Mouse (Mus musculus): Measurements from ENCODE around the gene Mtcp1. TPM values are rescaled to one million over a fixed set of nuclear protein-coding genes. Genes with fewer than 3 reads are reported as not detected.

Gene Mtcp1
- total RNA-seq (2022) = 1 to 10 TPM; 7.4 to 8.0 (median 7.8) TPM

DNA sequence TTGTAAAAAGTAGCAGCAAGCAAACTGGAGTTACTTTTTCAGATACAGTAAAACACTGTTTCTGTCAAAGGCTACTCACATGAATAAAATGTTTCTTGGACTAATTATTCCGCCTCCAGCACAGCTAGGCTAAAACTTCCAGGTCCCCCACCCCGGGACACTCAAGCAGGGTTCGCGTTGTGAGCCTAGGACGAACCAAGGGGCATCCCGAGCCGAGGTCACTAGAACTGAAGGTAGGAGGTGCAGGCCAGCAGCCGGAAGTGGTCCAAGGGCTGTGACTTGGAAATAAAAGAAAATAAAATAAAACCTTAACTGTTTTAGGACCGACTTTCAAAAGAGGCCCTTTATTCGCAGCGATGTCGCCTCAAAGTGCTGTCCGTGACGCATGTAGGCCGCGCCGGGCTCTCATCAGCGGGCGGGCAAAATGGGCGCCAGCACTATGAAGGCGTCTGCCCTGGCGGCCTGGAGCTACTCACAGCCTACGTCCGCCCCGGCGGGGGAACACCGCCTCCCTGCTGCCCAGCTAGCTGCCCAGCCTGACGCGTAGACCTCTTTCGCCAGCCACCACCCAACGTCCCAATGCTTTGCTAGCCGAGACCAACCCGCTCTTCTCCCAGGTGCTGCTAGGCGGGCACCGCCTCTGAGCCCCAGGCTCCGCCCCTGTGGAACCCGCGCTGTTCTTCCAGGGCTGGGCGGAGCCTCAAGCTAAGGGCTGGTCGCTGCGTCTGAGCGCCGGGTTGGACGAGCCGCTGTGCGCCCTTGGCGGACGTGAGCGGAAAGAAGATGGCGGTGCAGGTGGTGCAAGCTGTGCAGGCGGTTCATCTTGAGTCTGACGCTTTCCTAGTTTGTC is at the start of gene Mtcp1, which contains the start of the genes Cmc4 and Brcc3:
Gene Mtcp1, minus strand, starts transcription at position 653 of the 850 bp plus-strand sequence.
Gene Cmc4, minus strand, starts transcription at position 649 of the 850 bp plus-strand sequence.
Gene Brcc3, plus strand, starts transcription at position 693 of the 850 bp plus-strand sequence.
- peak; percentile 67 to 82 for DNase-seq (ENCODE audit: low spot score in 2 of 2)

DNA sequence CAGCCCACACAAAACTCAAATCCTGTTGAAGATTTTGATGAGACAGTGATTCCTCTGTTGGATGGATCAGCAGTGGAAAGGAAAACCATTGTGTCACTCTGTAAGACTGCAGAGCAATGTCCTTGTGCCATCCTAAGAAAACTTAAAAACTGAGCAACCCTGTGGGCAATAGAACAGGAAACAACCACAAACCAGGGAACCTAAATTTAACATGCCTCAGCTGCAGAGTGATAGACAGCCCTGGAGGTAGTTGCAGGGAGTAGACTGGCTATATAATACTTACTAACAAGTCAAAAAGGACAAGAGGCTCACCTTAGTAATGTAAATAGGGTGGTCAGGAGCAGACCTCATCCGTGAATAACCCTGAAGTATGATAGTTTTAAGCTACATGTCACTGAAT is 38.2 kb upstream of the Mtcp1 start:
- DNase-seq (ENCODE audit: low spot score in 2 of 2) = no peak

DNA sequence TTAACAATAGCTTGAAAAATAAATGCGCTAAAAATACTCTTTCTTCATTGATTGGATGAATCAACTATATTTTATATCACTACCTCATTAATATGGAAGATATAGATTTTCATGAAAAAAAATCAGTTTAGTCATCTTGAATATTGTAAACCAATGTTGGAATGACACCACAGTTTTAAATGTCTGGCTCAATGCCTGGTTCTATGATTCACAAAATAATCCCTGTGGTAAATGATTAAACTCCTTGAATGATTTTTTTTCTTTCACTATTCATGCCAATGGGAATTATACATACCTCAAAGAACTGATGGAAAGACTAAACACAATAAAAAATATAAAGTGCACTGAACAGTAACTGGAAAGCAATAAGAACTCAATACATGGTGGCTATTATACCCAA is 6.7 kb downstream of the Mtcp1 start:
- no peak for DNase-seq (ENCODE audit: low spot score in 2 of 2)

DNA sequence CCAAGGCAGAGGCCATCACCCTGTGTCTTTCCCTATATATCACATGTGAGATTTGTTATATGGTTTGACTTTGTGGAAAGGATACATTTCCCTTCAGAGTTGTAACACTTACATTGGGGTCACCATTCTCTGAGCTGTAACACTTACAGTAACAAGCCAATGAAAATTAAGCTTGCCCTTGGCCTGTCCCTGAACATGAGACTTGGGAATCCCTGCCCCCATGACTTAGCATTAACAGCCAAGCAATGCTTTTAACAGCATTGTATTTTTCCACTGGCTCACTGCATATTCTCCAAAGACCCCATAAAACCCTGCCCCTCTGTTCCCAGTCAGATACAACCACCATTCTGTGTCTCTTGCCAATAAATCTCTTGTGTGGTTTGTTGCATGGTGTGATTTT is 13.0 kb downstream of the Mtcp1 start:
- DNase-seq (ENCODE audit: low spot score in 2 of 2) = no peak

DNA sequence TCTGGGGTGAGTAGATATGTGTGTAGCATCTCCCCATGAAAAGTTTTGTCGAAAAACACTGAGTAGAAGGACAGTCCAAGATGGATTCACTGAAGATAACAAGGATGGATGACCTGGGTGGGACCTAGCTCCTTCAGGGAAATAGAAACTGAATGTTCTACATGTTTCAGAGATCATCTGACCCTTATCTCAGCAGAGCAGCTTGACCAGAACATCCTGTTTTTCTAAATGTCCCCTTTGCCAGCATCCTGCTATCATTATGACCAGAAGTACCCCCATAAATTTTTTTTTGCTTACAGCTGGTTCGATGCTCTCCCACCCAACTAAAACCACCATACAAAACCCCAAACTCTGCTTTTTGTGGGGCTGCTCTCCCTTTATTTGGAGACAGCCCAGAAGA is 13.7 kb downstream of the Mtcp1 start:
- no peak for DNase-seq (ENCODE audit: low spot score in 2 of 2)

DNA sequence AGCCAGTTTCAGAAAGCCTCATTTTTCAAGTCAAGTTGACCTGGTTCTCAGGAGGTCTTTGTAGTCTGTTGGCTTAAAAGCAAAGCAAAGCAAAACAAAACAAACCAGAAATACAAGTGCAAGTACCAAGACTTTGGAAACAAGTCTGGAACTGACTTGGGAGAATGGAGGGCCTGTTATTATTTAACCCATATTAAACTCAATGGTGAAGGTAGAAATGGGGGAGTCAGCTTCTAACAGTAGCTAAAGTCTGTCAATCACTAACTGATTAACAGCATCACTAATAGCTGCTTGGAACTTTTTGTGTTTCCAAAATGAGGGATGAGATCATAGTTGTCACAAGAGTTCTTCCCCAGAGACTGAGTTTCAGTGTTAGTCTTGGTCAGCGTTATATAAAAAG is 16.9 kb downstream of the Mtcp1 start:
- DNase-seq (ENCODE audit: low spot score in 2 of 2) = no peak

DNA sequence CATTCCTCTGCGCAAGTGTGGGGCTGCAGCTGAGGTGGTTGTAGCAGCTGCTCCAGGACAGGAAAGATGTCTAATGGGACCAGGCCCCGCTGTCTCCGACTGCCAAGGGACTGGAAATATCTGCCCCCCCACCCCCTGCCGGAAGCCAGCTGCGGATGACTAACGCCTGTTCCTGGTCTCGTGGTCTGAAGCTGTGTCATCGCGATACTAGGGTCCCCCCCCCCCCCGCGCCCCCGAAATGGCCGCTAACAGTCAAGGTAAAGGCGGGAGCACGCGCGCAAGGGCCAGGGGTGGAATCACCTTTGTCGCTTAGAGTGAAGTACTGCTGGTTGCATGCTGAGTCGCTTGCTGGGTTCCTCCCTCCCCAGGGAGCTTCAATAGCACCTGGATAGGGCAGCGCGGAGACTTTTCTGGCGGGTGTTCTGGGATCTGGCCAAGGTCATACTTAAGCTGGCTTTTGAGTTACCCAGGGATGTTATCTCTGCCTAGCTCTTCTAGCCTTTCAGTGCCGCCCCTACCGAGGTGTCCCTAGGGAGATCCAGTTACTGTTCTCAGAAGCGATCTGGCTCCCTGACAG is 34.1 kb downstream of the Mtcp1 start, which contains the start of the genes Fundc2 and F8:
Gene Fundc2, plus strand, starts transcription at position 205 of the 577 bp plus-strand sequence.
Gene F8, minus strand, starts transcription at position 421 of the 577 bp plus-strand sequence.
- DNase-seq (ENCODE audit: low spot score in 2 of 2) = peak; percentile 18 to 48

DNA sequence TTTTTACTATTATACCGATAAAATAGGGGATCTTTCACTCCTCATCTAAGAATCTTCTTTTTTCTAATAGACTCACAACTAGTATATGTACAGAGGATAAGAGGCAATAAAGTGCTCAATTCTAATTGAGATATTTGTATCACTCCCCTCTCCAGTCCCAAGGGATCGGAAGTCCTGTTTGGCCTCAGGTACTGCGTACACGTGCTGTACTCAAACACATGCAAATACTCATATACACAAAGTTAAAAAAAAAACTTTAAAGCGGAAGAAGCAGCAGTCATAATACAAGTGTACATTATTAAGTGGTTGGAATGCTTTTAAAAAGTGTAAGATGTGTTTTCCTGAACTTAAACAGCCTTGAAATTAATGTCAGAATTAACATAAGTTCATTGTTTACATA is 34.7 kb downstream of the Mtcp1 start:
- no peak for DNase-seq (ENCODE audit: low spot score in 2 of 2)

DNA sequence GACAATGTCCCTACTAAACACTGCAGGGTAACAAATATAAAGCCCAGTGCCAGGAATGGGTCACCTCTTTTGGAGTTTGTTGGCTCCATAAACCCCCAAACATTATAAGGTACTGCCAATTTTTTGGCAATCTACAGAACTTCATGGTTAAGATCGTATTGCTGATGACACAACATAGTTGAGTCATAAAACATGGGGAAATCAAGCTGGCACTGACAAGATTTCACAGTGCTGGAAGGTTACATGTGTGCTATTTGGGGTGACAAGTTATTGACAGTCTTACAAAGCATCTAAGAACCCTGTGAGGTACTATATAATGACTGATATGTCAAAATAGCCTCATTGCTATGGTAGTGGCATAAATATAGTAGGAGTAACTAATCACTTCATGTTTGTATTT is 35.2 kb downstream of the Mtcp1 start:
- DNase-seq (ENCODE audit: low spot score in 2 of 2) = no peak

DNA sequence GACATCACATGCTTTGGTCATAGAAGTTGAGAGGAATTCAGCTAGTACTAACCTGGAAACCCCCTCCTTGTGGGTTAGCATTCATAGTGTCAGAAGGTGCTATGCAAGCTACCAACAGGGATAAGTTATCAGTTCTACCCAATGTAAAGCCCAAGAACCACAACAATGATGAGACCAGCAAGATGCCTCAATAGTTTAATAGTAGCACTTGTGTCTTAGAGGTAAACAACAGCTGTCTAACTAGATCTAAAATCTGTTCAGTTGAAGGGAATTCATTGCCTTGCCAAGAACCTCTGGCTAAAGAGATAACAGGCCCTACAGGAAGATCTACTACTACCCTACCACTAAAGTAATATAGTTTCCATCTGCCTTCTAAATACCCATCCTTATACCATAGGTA is 39.6 kb downstream of the Mtcp1 start:
- DNase-seq (ENCODE audit: low spot score in 2 of 2) = no peak

DNA sequence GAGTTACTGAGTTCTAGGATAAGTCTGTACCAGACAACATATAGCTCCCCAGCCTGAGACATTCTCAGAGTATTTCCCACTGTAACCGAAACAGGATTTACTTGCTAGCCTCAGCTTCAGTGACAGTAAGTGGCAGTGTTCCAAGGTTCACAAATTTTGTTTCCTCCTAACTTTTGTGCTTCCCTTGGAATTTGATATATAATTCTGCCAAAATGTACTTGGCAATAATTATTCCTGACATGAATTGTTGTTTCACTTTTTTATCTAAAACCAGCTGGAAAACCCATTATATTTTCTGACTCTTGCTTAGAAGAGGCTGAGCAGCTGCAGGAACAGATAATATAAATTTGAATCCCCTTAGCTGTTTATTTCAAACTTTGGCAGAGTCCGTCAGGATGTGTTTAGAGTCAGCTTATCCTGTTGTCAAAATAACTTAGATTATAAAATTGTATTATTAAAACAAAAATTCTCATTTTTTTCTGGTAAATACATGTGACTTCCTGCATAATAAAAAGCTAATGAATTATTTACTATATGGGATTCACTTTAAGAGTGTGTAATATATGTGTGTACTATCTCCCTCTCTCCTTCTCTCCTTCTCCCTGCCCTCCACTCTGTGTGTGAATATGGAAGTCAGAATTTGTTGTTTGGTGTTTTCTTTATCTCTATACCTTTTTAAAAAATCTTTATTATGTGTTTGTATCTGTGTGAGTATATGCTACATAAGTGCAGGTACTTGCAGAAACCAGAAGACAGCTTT is 43.5 kb downstream of the Mtcp1 start:
- no peak for DNase-seq (ENCODE audit: low spot score in 2 of 2)

DNA sequence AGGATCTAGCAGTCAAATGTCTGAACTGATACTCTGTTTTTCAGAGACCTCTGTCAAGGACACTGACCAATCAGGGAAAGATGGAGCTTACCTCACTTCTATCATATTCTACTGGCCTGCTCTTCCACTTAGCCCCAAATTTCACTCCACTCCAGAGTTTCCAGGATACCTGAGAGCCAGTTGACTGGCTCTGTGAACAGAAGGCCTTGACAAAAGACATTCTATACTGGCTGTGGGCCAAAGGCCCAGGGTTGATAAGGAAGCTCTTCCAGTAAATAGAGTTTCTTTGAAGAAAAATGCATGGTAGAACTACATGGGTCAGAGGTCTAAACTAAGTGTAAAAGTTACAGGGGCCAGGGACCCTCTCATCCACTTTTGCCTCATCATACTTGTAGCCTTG is 46.2 kb downstream of the Mtcp1 start:
- no peak for DNase-seq (ENCODE audit: low spot score in 2 of 2)

Other genes with a start within 250 kb of the Mtcp1 start
- gene Fundc2, start 34.2 kb downstream of the Mtcp1 start, total RNA-seq (2022) = 10 to 100 TPM; 59.6 to 69.1 (median 62.8) TPM
- gene F8, start 34.0 kb downstream of the Mtcp1 start, total RNA-seq (2022) = 1 to 10 TPM; 2.0 to 3.0 (median 2.7) TPM
- gene Cmc4, start within 50 bp of the Mtcp1 start, total RNA-seq (2022) = 10 to 100 TPM in 3 of 4 experiments, 1 to 10 TPM in 1; 9.2 to 14.2 (median 11.5) TPM
- gene Brcc3, start within 50 bp of the Mtcp1 start, total RNA-seq (2022) = 10 to 100 TPM; 32.7 to 38.7 (median 37.5) TPM
- gene Vbp1, start 97.7 kb upstream of the Mtcp1 start, total RNA-seq (2022) = 10 to 100 TPM; 66.0 to 69.9 (median 67.9) TPM
- gene Rab39b, start 161.6 kb upstream of the Mtcp1 start, total RNA-seq (2022) = 10 to 100 TPM; 34.0 to 44.0 (median 36.2) TPM

All from left cerebral cortex, adult 8-10 months (tissue).